Comparison of ENCODE assay signal across 8 mouse cellular contexts in the genomic region with DNA sequence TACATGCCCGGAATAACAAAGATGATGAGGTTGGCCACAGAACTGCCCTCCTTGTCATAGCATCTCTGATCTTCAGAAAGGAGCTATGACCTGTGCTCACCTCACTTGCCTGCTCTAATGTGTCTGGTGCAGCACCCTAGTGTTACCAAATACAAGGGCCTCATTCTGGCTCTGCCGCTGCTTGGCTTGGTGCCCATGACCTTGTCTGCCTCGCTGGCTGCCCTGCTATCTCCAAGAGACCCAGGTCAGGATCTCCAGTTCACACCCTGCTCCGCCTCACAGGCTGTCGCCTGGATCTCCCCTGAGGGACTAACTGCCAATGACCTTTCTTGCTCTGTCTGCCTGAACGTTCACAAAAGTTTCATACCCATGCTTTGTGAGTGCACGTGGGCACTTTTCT. TPM values are rescaled to one million over a fixed set of nuclear protein-coding genes. Genes with fewer than 3 reads are reported as not detected.
DNase-seq lines count a peak whose midpoint lies in the region; ATAC-seq lines count a peak whose summit lies in the region.
"Had no signal": no experiment of that assay in that cellular context is flagged by ENCODE, and none has a peak within 500 bp of the region (broad histone marks: within the 10 kb centered on the region; RNA-seq: fewer than 3 reads in every experiment).

No protein-coding gene starts in this region.

- no peak overlapping the region for H3K4me3 ChIP-seq in embryonic facial prominence, embryonic 11.5 days (ENCODE audit: low read depth, low read length)
- H3K4me3 ChIP-seq in intestine, embryonic 16.5 days (ENCODE audit: low read length), result no peak overlapping the region
- no peak overlapping the region for H3K4me3 ChIP-seq in lung, embryonic 16.5 days (ENCODE audit: low read length)

- H3K4me2 ChIP-seq in embryonic facial prominence, embryonic 11.5 days (ENCODE audit: low read depth, low read length), result no peak overlapping the region
- no peak overlapping the region for H3K4me2 ChIP-seq in intestine, embryonic 16.5 days (ENCODE audit: low read depth, low read length)
- peak overlapping the region; percentile 13; the same call in 1 of the 2 replicates for H3K4me2 ChIP-seq in lung, embryonic 16.5 days (ENCODE audit: low read depth, low read length)

- no peaks in the 10 kb centered on the region for H3K9me3 ChIP-seq in embryonic facial prominence, embryonic 11.5 days (replicated peaks; ENCODE audit: control insufficient read depth, low read length)
- no peaks in the 10 kb centered on the region for H3K9me3 ChIP-seq in intestine, embryonic 16.5 days (ENCODE audit: control insufficient read depth, low read length)
- H3K9me3 ChIP-seq in lung, embryonic 16.5 days (ENCODE audit: control insufficient read depth, low read length), result no peaks in the 10 kb centered on the region

- 65% methylated on average over 7 of the region's 7 CpGs for WGBS in embryonic facial prominence, embryonic 11.5 days
- 43% methylated on average over 7 of the region's 7 CpGs for WGBS in intestine, embryonic 16.5 days
- WGBS in lung, embryonic 16.5 days, result 31% methylated on average over 7 of the region's 7 CpGs

- no peak overlapping the region for H3K9ac ChIP-seq in embryonic facial prominence, embryonic 11.5 days (replicated peaks; ENCODE audit: low read length)
- no peak overlapping the region for H3K9ac ChIP-seq in intestine, embryonic 16.5 days (ENCODE audit: low read depth, low read length)
- H3K9ac ChIP-seq in lung, embryonic 16.5 days (ENCODE audit: low read length), result peak overlapping the region; percentile 65
- H3K9ac ChIP-seq: liver, embryonic 14.5 days had no signal

- H3K27ac ChIP-seq in embryonic facial prominence, embryonic 11.5 days (replicated peaks; ENCODE audit: low read depth, low read length), result peak overlapping the region; percentile 97; the same call in 1 of the 2 replicates
- H3K27ac ChIP-seq in intestine, embryonic 16.5 days (ENCODE audit: low read length), result peak overlapping the region; percentile 97
- peak overlapping the region; percentile 100 for H3K27ac ChIP-seq in lung, embryonic 16.5 days (ENCODE audit: low read length)
- H3K27ac ChIP-seq: liver, embryonic 14.5 days had no signal

- H3K36me3 ChIP-seq in embryonic facial prominence, embryonic 11.5 days (replicated peaks; ENCODE audit: control insufficient read depth, insufficient read depth, low read depth, low read length), result no peaks in the 10 kb centered on the region
- no peaks in the 10 kb centered on the region for H3K36me3 ChIP-seq in intestine, embryonic 16.5 days (ENCODE audit: control insufficient read depth, insufficient read depth, low read length)
- H3K36me3 ChIP-seq in lung, embryonic 16.5 days (ENCODE audit: control insufficient read depth, insufficient read depth, low read length), result no peaks in the 10 kb centered on the region

- H3K4me1 ChIP-seq in embryonic facial prominence, embryonic 11.5 days (ENCODE audit: control insufficient read depth, insufficient read depth, low read length), result peaks cover 28% of the 10 kb centered on the region
- H3K4me1 ChIP-seq in intestine, embryonic 16.5 days (ENCODE audit: control insufficient read depth, insufficient read depth, low read length), result peaks cover 56% of the 10 kb centered on the region
- peaks cover 48% of the 10 kb centered on the region for H3K4me1 ChIP-seq in lung, embryonic 16.5 days (replicated peaks; ENCODE audit: control insufficient read depth, insufficient read depth, low read length)

- no peaks in the 10 kb centered on the region for H3K27me3 ChIP-seq in embryonic facial prominence, embryonic 11.5 days (ENCODE audit: control insufficient read depth, insufficient read depth, low read length)
- no peaks in the 10 kb centered on the region for H3K27me3 ChIP-seq in intestine, embryonic 16.5 days (replicated peaks; ENCODE audit: control insufficient read depth, insufficient read depth, low read length)
- H3K27me3 ChIP-seq in lung, embryonic 16.5 days (ENCODE audit: control insufficient read depth, insufficient read depth, low read depth, low read length), result no peaks in the 10 kb centered on the region

- DNase-seq in adrenal gland, adult 8-10 months, result peak; percentile 84
- no peak for DNase-seq in embryonic facial prominence, embryonic 11.5 days (ENCODE audit: low spot score)
- DNase-seq in adipocyte (ENCODE audit: low spot score), result no peak
- no peak for DNase-seq in embryo, embryonic 10.5 days (ENCODE audit: low spot score)

- ATAC-seq in embryonic facial prominence, embryonic 11.5 days (replicated peaks; ENCODE audit: insufficient number of reproducible peaks, low FRiP score, low TSS enrichment, low read depth), result no peak
- ATAC-seq in intestine, embryonic 16.5 days, result no peak
- no peak for ATAC-seq in lung, embryonic 16.5 days (ENCODE audit: low read depth)
- no peak for ATAC-seq in inflammation-experienced regulatory T-cells, adult 6 months

RNA-seq across cellular contexts. Expression of a gene that starts 4.2 kb away (rescaled TPM):
- total RNA-seq in adrenal gland, adult 8-10 months (2022), result 100 to 1,000 TPM; 127 to 266 (median 171) TPM
- polyA plus RNA-seq in embryonic facial prominence, embryonic 11.5 days (2014; fragmentation: Nextera tagmentation; extraction: Ambion mirVana), result 373 and 399 TPM in 2 replicates
- 903 and 983 TPM in 2 replicates for polyA plus RNA-seq in intestine, embryonic 16.5 days (2015; fragmentation: Nextera tagmentation; extraction: Ambion mirVana)
- polyA plus RNA-seq in lung, embryonic 16.5 days (2015; fragmentation: Nextera tagmentation; extraction: Ambion mirVana), result 1,678 and 1,766 TPM in 2 replicates
- not detected for polyA plus RNA-seq in inflammation-experienced regulatory T-cells, adult 6 months (2017; shearing (Covaris generic))

RNA-seq across cellular contexts. Expression of a gene that starts 24.0 kb away (rescaled TPM):
- total RNA-seq in adrenal gland, adult 8-10 months (2022), result 10 to 100 TPM in 3 of 4 experiments, 1 to 10 TPM in 1; 9.2 to 16.4 (median 13.9) TPM
- 10.2 and 13.2 TPM in 2 replicates for polyA plus RNA-seq in embryonic facial prominence, embryonic 11.5 days (2014; fragmentation: Nextera tagmentation; extraction: Ambion mirVana)
- polyA plus RNA-seq in intestine, embryonic 16.5 days (2015; fragmentation: Nextera tagmentation; extraction: Ambion mirVana), result 17.1 and 17.5 TPM in 2 replicates
- 22.4 and 24.1 TPM in 2 replicates for polyA plus RNA-seq in lung, embryonic 16.5 days (2015; fragmentation: Nextera tagmentation; extraction: Ambion mirVana)
- polyA plus RNA-seq in inflammation-experienced regulatory T-cells, adult 6 months (2017; shearing (Covaris generic)), result 10 to 100 TPM; 15.1 to 29.0 (median 17.5) TPM

Comparison
In these comparisons a context has a peak if more than half of its experiments do, and no peak if none do; other contexts are left out.
1. RNA of a gene that starts 4.2 kb away (polyA plus RNA-seq): 1,678 to 1,766 TPM in lung, embryonic 16.5 days, 903 to 983 TPM in intestine, embryonic 16.5 days and 373 to 399 TPM in embryonic facial prominence, embryonic 11.5 days; not detected in inflammation-experienced regulatory T-cells, adult 6 months; every median in the first group is over 100 times any median in the second.
2. Peak in every context shown above with its lines, with median percentiles within 50 percentile points of each other: H3K27ac ChIP-seq.